Mouse (Mus musculus): ENCODE data around the gene Pianp.

Gene Pianp

DNA sequence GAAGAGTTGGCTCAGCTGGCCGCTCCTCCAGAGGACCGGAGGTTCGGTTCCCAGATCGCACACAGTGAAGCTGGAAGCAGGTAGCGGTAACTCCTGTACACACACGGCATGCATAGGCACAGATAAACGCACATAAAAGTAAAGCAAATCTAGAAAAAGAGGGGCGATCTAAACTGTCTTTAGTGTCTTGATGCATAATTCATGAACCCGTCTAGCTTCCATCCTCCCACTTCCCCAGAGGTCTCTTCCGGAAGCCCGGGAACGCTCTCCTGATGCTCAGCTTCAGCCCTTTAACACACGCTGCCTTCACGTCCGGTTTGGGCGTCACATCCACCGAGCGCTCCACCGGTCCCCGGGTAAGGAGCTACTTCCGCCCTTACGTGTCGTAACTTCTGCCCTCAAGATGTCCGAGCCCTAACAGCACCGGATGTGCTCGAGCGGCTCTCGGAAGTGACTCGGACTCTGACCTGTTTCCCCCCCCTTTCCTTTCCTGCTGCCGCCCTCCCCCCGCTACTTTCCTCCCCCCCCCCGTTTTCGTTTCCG lies 12.2 kb downstream of the Pianp start:
- peak; percentile 98 to 99 for DNase-seq (ENCODE audit: low spot score in 2 of 2)

DNA sequence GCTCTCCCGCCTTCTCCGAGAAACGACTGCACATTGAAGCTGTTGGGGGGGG lies 12.5 kb downstream of the Pianp start, which contains the start of gene Zfp384:
Zfp384 (plus strand) TSS at position 17 of the 52 bp plus-strand sequence.
- DNase-seq (ENCODE audit: low spot score in 2 of 2), result no peak

DNA sequence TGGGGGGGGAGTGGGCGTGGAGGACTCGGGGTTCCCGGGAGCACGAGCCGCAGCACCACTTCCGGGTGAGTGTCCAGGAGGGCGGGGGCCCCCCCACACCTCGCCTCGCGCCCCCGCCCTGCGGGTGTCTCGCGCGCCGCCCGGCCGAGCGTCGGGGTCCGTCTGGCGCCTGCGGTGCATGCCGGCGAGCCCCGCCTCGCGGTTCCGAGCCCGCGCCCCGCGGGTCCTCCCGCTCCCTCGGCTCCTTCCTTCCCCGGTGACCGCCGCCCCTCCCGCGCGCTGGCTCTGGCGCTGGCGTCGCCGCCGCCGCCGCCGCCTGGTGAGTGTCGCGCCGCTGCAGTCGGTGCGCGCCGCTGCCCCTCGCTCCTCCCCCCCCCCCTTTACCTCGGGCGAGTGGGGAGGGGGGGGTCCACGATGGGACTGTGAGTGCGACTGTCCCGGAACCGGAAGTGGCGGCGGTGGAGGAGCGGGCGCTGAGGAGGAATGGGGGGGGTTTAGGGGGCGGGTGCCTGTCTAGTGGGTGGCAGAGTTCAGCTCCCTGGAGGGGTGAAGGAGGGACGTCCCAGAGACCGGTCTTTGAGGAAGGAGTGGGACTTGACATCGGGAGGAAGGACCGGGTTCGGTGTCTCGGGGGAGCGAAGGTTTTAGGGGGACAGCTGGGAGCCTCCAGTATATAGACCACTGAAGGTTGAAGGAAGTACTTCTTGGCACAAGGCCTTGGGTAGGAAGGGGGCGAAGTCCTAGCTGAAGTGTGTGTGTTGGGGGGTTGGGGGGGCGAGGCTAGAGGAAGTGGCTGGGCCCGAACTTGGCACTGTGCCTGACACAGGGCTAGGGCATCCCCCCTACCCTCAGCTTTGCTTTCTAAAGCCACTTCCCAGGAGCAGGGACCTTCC lies 12.9 kb downstream of the Pianp start:
- DNase-seq (ENCODE audit: low spot score in 2 of 2), result peak; percentile 78 to 83

DNA sequence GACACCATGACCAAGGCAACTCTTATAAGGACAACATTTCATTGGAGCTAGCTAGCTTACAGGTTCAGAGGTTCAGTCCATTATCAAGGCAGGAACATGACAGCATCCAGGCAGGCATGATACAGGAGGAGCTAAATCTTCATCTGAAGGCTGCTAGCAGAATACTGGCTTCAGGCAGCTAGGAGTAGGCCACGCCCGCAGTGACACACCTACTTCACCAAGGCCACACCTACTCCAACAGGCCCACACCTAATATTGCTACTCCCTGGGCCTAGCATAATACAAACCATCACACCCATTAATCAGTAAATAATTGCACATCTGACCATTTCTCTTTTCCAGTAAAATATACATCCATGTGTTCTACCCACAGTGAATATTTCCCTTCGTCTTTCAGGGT lies 21.2 kb downstream of the Pianp start:
- DNase-seq (ENCODE audit: low spot score in 2 of 2), result peak in 1 of 2 experiments; percentile 36

DNA sequence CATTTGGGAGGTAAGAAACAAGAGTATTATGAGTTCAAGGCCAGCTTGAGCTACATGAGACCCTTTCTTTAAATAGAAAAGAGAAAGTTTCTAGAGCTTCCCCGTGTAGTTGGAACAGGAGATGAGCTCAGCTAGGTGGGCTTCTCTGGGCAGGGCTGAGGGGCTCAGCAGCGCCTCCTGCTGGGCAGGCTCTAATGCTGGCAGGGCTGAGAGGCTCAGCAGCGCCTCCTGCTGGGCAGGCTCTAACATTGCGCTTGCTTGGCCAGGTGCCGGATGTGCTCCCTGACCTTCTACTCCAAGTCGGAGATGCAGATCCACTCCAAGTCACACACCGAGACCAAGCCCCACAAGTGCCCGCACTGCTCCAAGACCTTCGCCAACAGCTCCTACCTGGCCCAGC lies 34.0 kb downstream of the Pianp start:
- DNase-seq (ENCODE audit: low spot score in 2 of 2), result peak; percentile 22 to 37

DNA sequence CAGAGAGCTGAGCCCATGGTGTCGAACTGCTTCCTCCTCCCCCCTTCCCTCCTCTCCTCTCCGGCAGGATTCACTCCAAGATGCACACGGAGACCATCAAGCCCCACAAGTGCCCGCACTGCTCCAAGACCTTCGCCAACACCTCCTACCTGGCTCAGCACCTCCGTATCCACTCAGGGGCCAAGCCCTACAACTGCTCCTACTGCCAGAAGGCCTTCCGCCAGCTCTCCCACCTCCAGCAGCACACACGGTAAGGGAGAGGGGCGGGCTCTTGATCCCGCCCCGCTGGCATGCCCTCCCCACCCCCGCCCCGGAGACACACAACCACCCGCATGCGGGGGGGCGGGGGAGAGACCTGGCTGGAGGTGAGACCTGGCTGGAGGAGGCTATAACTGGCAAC lies 35.1 kb downstream of the Pianp start:
- no peak for DNase-seq (ENCODE audit: low spot score in 2 of 2)

DNA sequence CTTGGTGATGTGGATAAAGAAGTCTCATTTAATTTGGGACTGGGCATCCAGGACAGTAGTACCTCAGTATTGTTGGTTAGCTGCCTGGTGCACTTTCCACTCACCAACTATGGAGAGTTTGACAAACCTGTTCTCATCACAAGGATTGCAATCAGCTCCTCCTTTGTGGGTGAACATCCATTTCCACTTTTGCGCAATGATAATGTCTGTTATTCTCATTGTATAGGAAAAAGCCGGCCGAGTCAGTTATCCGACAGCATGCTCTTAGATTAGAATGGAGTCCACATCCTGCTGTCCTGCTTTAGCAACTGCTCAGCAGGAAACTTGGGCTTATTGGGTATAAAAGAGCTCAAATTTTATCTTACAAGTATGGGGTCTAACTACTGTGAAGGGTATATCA lies 42.2 kb downstream of the Pianp start:
- DNase-seq (ENCODE audit: low spot score in 2 of 2), result no peak

DNA sequence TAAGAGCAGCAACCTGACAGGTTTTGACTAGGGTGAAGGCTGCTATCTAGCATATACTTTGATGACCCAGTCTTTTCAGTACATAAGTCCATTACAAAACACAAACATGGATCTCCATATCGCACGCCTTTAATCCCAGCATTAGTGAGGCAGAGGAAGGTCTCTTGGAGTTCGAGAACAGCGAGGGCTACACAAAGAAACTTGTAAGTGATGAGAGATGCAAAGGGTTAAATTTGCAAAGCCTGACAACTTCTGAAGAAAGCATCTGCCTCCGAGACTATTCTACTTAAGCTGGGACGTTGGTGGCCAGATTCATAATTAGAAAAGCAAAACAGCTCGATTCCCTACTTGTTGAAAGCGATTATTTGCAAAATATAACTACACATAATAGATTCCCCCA lies 42.6 kb downstream of the Pianp start:
- no peak for DNase-seq (ENCODE audit: low spot score in 2 of 2)

DNA sequence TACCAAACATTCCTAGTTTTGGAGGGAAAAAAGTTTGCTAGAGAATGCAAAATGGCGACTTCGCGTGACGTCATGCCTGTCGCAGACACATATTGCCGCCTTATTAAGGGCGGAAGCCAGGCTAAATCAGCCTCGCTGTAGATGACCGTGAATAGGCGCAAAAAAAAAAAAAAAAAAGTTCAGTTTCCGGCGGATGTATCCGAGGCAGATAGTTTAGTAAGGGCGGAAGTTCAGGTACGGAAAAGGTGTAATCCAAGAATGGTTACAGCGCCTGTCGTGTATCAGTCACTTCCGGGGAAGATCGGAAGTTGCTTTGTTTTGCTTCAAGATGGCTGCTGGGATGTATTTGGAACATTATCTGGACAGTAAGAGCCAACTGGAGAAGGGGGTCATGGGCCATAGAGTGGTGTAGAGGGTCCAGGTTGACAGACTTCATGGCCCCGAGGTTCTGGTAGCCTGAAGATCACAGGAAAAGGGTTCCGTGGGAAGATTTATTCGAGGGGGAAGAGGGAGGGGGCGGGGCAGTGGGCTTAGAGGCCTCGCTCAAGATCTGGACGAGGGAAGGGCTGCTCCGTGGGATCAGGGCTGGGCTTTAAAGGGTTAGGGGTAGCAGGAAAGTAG lies 43.1 kb downstream of the Pianp start, which contains the start of gene Ing4:
Ing4 (plus strand) TSS at position 228 of the 621 bp plus-strand sequence.
- peak; percentile 89 to 93 for DNase-seq (ENCODE audit: low spot score in 2 of 2)

DNA sequence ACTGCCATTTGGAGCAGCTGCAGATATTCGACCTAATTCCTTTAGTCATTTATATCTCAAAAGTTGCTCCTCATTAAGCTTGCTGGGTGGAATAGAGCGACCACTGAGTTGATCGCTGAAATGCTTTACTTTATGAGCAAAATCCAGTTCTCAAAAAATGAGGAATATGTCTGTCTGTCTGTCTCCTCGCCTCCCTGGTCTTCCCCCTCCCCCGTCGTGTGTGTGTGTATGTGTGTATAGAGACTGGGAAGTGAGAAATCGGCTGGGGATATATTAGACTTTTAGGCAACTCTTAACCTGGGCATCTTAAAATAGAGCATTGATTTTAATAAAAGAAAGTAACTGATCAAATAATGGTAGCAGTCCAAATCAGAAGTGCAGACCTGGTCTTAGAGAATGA lies 43.7 kb downstream of the Pianp start:
- no peak for DNase-seq (ENCODE audit: low spot score in 2 of 2)

DNA sequence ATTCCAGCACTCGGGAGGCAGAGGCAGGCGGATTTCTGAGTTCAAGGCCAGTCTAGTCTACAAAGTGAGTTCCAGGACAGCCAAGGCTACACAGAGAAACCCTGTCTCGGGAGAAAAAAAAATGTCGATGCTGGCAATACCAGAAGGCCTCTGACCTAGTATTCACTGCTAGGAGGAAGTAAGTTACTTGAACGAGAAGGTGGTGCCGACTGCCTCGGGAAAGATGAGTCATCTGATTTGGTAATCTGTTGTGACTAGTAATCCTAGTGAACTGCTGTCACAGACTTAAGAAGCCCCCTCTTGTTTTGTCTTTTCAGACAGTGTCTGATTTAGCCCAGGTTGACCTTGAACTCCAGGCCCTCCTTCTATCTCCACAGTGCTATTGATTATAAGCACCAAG lies 44.6 kb downstream of the Pianp start:
- DNase-seq (ENCODE audit: low spot score in 2 of 2), result peak in 1 of 2 experiments; percentile 35

DNA sequence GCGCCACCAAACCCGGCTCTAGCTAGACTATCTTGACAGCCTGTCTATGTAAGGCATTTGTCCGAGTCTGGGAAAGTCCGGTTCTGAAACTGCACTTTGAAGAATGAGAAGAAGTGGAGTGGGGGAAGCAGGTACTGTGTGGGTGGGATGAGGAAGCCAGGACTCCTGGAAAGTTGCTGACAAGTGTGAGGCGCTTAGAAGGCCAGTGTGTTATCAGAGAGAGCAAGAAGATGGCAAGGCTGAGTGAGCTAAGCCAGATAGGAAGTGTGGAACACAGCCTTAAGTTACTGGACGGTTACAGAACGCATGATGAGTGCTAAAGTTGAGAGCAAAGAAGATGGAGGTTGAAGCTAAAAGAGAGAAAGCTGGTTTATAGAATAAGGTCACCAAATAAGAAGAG lies 45.6 kb downstream of the Pianp start:
- no peak for DNase-seq (ENCODE audit: low spot score in 2 of 2)

DNA sequence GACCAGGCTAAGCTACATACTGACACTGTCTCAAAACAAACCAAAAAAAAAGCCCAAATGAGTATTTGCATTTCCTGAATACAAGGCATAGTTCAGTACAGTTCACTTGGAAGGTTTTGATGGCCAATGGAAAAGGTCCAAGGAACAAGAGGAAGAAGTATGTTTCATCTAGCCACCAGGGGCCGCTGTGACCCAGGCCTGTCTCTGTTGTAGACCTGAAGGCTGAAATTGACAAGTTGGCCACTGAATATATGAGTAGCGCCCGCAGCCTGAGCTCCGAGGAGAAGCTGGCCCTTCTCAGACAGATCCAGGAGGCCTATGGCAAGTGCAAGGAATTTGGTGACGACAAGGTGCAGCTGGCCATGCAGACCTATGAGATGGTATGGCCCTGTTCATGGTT lies 50.2 kb downstream of the Pianp start:
- peak; percentile 59 to 65 for DNase-seq (ENCODE audit: low spot score in 2 of 2)

DNA sequence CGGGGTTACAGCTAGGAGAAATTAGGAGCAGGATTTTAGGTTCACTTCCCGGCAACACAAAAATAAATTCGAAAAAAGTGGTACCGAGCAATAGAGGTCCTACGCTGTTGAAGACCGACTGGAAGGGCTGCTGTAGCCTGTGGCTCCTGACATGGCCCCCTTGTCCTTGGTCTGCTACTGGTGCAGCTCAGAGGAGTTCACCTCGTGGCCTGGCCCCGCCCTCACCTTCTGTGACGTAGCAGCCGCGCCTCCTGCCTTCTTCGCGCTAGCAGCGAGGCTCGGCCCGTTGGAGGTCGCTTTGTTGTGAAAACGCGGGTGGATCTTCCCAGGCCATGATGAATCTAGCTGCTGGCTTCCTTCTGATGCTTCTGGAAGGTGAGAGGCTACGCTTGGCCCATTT lies 53.2 kb downstream of the Pianp start, which contains the start of gene Acrbp:
Acrbp (plus strand) TSS at position 12 of the 400 bp plus-strand sequence.
- DNase-seq (ENCODE audit: low spot score in 2 of 2), result no peak

DNA sequence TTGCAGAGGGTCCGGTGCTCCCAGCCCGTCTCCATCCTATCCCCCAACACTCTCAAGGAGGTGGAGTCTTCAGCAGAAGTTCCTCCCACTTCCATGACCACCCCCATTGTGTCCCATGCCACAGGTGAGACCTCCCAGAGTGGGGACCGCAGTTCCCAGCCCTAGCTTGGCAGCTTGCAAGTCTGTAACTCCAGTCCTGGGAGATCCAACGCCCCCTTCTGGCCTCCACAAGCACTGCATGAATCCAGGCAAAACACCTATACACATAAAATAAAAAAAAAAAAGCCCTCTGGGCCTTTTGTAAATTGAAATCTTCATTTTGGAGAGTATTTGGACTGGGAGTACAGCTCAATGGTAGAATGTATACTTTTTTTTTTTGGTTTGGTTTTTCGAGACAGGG lies 54.7 kb downstream of the Pianp start:
- no peak for DNase-seq (ENCODE audit: low spot score in 2 of 2)
